Mouse (Mus musculus) ovary, postnatal 14 days (tissue): ENCODE measurements around the gene Gm48552.

Experiments
- DNase-seq: peaks from one replicate; pipeline ENCODE4 v3.0.0; 2022; ENCODE audit warnings: low spot score

Gm48552 gene

GRCm38 (mm10) chr10:81406504-81407440 is 18.0 kb downstream of the Gm48552 start:
- DNase-seq = no peak

GRCm38 (mm10) chr10:81407539-81408423 is 19.0 kb downstream of the Gm48552 start:
- DNase-seq = no peak

GRCm38 (mm10) chr10:81408424-81408729 is 19.6 kb downstream of the Gm48552 start:
- DNase-seq = no peak

- no peak for DNase-seq
Measured at GRCm38 (mm10) chr10:81408871-81409291, 20.1 kb downstream of the Gm48552 start.

- no peak for DNase-seq
Measured at GRCm38 (mm10) chr10:81409330-81409729, 20.5 kb downstream of the Gm48552 start.

GRCm38 (mm10) chr10:81410350-81410749 is 21.5 kb downstream of the Gm48552 start:
- DNase-seq = no peak

GRCm38 (mm10) chr10:81410981-81411380 is 22.2 kb downstream of the Gm48552 start:
- DNase-seq = no peak

- peak; percentile 86 for DNase-seq
Measured at GRCm38 (mm10) chr10:81411471-81412400, 22.9 kb downstream of the Gm48552 start.

GRCm38 (mm10) chr10:81412586-81413309 is 23.9 kb downstream of the Gm48552 start:
- DNase-seq = no peak

- peak; percentile 84 for DNase-seq
Measured at GRCm38 (mm10) chr10:81413310-81414261, 24.8 kb downstream of the Gm48552 start.

GRCm38 (mm10) chr10:81414682-81415081 is 25.9 kb downstream of the Gm48552 start:
- DNase-seq = no peak

GRCm38 (mm10) chr10:81415146-81415545 is 26.3 kb downstream of the Gm48552 start:
- DNase-seq = no peak

GRCm38 (mm10) chr10:81415549-81416310 is 26.9 kb downstream of the Gm48552 start:
- DNase-seq = no peak

- DNase-seq = peak; percentile 84
Measured at GRCm38 (mm10) chr10:81416581-81417226, 27.9 kb downstream of the Gm48552 start.

- no peak for DNase-seq
Measured at GRCm38 (mm10) chr10:81417227-81418215, 28.7 kb downstream of the Gm48552 start.

GRCm38 (mm10) chr10:81418216-81419070 is 29.6 kb downstream of the Gm48552 start:
- DNase-seq = no peak
